In the genomic region with DNA sequence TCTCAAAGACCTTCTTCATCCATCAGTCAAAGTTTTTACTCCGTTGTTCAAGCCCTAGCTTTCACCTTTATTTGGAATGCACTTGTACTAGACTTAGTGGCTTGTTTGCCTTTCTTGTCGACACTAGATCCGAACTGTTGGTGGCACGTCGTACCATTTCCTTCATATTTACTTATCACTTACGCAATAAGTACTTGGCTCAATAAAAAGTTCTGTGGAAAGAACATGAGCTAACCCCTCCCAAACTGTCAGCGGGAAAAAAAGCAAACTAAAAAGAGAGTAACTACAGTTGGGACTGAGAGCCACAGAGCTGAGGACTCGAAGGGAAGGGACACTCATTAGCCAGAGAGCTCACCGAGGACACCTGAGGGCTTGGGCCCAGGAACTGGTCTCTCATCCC, we compare ENCODE assay signal across 24 mouse cellular contexts.
DNase-seq lines count a peak whose midpoint lies in the region; ATAC-seq and TF ChIP-seq lines count a peak whose summit lies in the region.
"Had no signal": no experiment of that assay in that cellular context is flagged by ENCODE, and none has a peak within 500 bp of the region (broad histone marks: within the 10 kb centered on the region; RNA-seq: fewer than 3 reads in every experiment).

No protein-coding gene starts in this region.

- peak; percentile 45 to 67 for DNase-seq in lung, adult 18-20 months
- DNase-seq in lung, adult 2 months, result no peak
- DNase-seq in lung, embryonic 14.5 days, result peak; percentile 79
- peak; percentile 40 for DNase-seq in lung, postnatal 14 days
- DNase-seq in stomach, postnatal 0 days (ENCODE audit: low spot score), result peak; percentile 39
- DNase-seq in thymus, adult 18-20 months, result no peak
- DNase-seq in spleen, postnatal 14 days (ENCODE audit: low spot score in 2 of 2), result no peak
- DNase-seq: adrenal gland, postnatal 10 days; cerebellum, adult 2 months; cerebellum, postnatal 36 days; gastrocnemius, adult 2 months; kidney, postnatal 4 days; left cerebral cortex, postnatal 4 days; right cerebral cortex, adult 18-20 months; thymus, adult 2 months; thymus, postnatal 4 days had no signal

- H3K36me3 ChIP-seq in lung, embryonic 14.5 days (ENCODE audit: insufficient read depth), result no peaks in the 10 kb centered on the region
- no peaks in the 10 kb centered on the region for H3K36me3 ChIP-seq in stomach, postnatal 0 days (ENCODE audit: control insufficient read depth, insufficient read depth, low read length)
- H3K36me3 ChIP-seq: hindbrain, embryonic 15.5 days; kidney, embryonic 15.5 days; limb, embryonic 15.5 days; midbrain, embryonic 12.5 days; neural tube, embryonic 15.5 days had no signal

- 51% methylated on average over 9 of the region's 9 CpGs for WGBS in lung, adult 2 months
- WGBS in lung, embryonic 14.5 days, result 36% methylated on average over 9 of the region's 9 CpGs
- WGBS in stomach, postnatal 0 days, result 45% methylated on average over 9 of the region's 9 CpGs

- H3K9ac ChIP-seq in lung, embryonic 14.5 days, result no peak overlapping the region
- no peak overlapping the region for H3K9ac ChIP-seq in stomach, postnatal 0 days (ENCODE audit: low read length)
- H3K9ac ChIP-seq: forebrain, embryonic 13.5 days; hindbrain, embryonic 15.5 days; kidney, embryonic 15.5 days; limb, embryonic 15.5 days; midbrain, embryonic 12.5 days; neural tube, embryonic 15.5 days had no signal

- H3K27me3 ChIP-seq in lung, embryonic 14.5 days (ENCODE audit: insufficient read depth, low read length), result no peaks in the 10 kb centered on the region
- H3K27me3 ChIP-seq in stomach, postnatal 0 days (ENCODE audit: control insufficient read depth, insufficient read depth, low read length), result no peaks in the 10 kb centered on the region
- H3K27me3 ChIP-seq: forebrain, embryonic 13.5 days; hindbrain, embryonic 15.5 days; kidney, embryonic 15.5 days; limb, embryonic 15.5 days; midbrain, embryonic 12.5 days; neural tube, embryonic 15.5 days had no signal

- TF ChIP-seq POLR2A in lung, adult 2 months (IDR thresholded peaks at IDR 0.05; ENCODE audit: borderline replicate concordance, extremely low read depth, low read depth, low read length), result no peak

- H3K9me3 ChIP-seq in lung, embryonic 14.5 days (ENCODE audit: low read depth, low read length), result no peaks in the 10 kb centered on the region
- H3K9me3 ChIP-seq in stomach, postnatal 0 days (ENCODE audit: control insufficient read depth, low read length), result no peaks in the 10 kb centered on the region
- H3K9me3 ChIP-seq: forebrain, embryonic 13.5 days; hindbrain, embryonic 15.5 days; kidney, embryonic 15.5 days; limb, embryonic 15.5 days; midbrain, embryonic 12.5 days; neural tube, embryonic 15.5 days had no signal

- peaks cover 4% of the 10 kb centered on the region for H3K4me1 ChIP-seq in lung, adult 2 months (ENCODE audit: control insufficient read depth, insufficient read depth, low read length)
- H3K4me1 ChIP-seq in lung, embryonic 14.5 days (ENCODE audit: insufficient read depth), result peaks cover 6% of the 10 kb centered on the region
- H3K4me1 ChIP-seq in stomach, postnatal 0 days (replicated peaks; ENCODE audit: control insufficient read depth, insufficient read depth), result no peaks in the 10 kb centered on the region
- H3K4me1 ChIP-seq: forebrain, embryonic 13.5 days; hindbrain, embryonic 15.5 days; midbrain, embryonic 12.5 days; neural tube, embryonic 15.5 days had no signal

- no peak overlapping the region for H3K4me2 ChIP-seq in lung, embryonic 14.5 days
- no peak overlapping the region for H3K4me2 ChIP-seq in stomach, postnatal 0 days (replicated peaks; ENCODE audit: low read depth)
- H3K4me2 ChIP-seq: forebrain, embryonic 13.5 days; heart, embryonic 11.5 days; hindbrain, embryonic 15.5 days; kidney, embryonic 15.5 days; limb, embryonic 15.5 days; midbrain, embryonic 12.5 days; neural tube, embryonic 15.5 days had no signal

- no peak overlapping the region for H3K27ac ChIP-seq in lung, embryonic 14.5 days (ENCODE audit: low read depth)
- peak overlapping the region; percentile 41; the same call in 1 of the 2 replicates for H3K27ac ChIP-seq in stomach, postnatal 0 days (replicated peaks)
- H3K27ac ChIP-seq: forebrain, embryonic 13.5 days; gastrocnemius, adult 2 months; hindbrain, embryonic 15.5 days; kidney, embryonic 15.5 days; limb, embryonic 15.5 days; midbrain, embryonic 12.5 days; neural tube, embryonic 15.5 days had no signal

- TF ChIP-seq CTCF in lung, adult 2 months (IDR thresholded peaks at IDR 0.05; ENCODE audit: insufficient read depth, low read length), result no peak
- no peak for TF ChIP-seq CTCF in lung, embryonic 14.5 days (IDR thresholded peaks at IDR 0.05; ENCODE audit: low read depth)
- no peak for TF ChIP-seq CTCF in stomach, postnatal 0 days (IDR thresholded peaks at IDR 0.05; ENCODE audit: low read depth)

- no peak overlapping the region for H3K4me3 ChIP-seq in lung, adult 2 months (replicated peaks; ENCODE audit: extremely low read depth, low read depth, low read length)
- H3K4me3 ChIP-seq in lung, embryonic 14.5 days (ENCODE audit: low read depth, low read length), result no peak overlapping the region
- no peak overlapping the region for H3K4me3 ChIP-seq in stomach, postnatal 0 days (ENCODE audit: low read depth, low read length)
- H3K4me3 ChIP-seq: forebrain, embryonic 13.5 days; gastrocnemius, adult 2 months; hindbrain, embryonic 15.5 days; kidney, embryonic 15.5 days; limb, embryonic 15.5 days; midbrain, embryonic 12.5 days; neural tube, embryonic 15.5 days had no signal

- no peak for TF ChIP-seq EP300 in stomach, postnatal 0 days (optimal IDR thresholded peaks at IDR 0.05)

- peak; percentile 78 for ATAC-seq in lung, embryonic 14.5 days (ENCODE audit: insufficient read depth)
- peak; percentile 68 for ATAC-seq in stomach, postnatal 0 days (ENCODE audit: low FRiP score, low TSS enrichment)
- ATAC-seq: activated CD4-positive, CD25-positive, alpha-beta regulatory T cell, adult 4 months; forebrain, embryonic 13.5 days had no signal

Comparison
In these comparisons a context has a peak if more than half of its experiments do, and no peak if none do; other contexts are left out.
1. DNase-seq: peak in lung, adult 18-20 months (2 of 2), lung, embryonic 14.5 days (single experiment), lung, postnatal 14 days (single experiment) and stomach, postnatal 0 days (single experiment); none in lung, adult 2 months (single experiment), thymus, adult 18-20 months (0 of 2) and spleen, postnatal 14 days (0 of 2).